Mouse (Mus musculus) layer of hippocampus, postnatal 14 days (tissue): ENCODE results near the gene Rfk. TPM values are rescaled to one million over a fixed set of nuclear protein-coding genes. Genes with fewer than 3 reads are reported as not detected.
A peak's percentile ranks its signal among the peaks of the same experiment; 100 is the strongest.

Source experiments
- DNase-seq, 2 experiments: peaks; one replicate each; pipeline ENCODE4 v3.0.0; 2021 to 2022; ENCODE audit warnings: low spot score in 2 of 2, mixed read lengths in 1 of 2
- long read RNA-seq, 2 experiments: library from polyadenylated mRNA; stranded (forward); transcript quantifications; one replicate each; pipeline ENCODE4 v2.0.0; 2021
- total RNA-seq, 2 experiments: library from RNA; stranded (reverse); gene quantifications; 2 replicates each; pipeline ENCODE4 v1.2.3; 2021

The Rfk gene
- 10 to 100 TPM; 58.2 to 61.4 TPM for total RNA-seq
- long read RNA-seq, experiment 1, transcript Rfk-201 (4 exons, 2,482 nt): major isoform, 41 of 43 reads
- long read RNA-seq, experiment 1, partial matches to known transcripts: 0 of 43 reads
- long read RNA-seq, experiment 1, other reads (novel, unspliced or antisense): 2 of 43 reads
- long read RNA-seq, experiment 2, transcript Rfk-201 (4 exons, 2,482 nt): major isoform, 48 of 51 reads
- long read RNA-seq, experiment 2, partial matches to known transcripts: 2 of 51 reads
- long read RNA-seq, experiment 2, other reads (novel, unspliced or antisense): 1 of 51 reads

DNA sequence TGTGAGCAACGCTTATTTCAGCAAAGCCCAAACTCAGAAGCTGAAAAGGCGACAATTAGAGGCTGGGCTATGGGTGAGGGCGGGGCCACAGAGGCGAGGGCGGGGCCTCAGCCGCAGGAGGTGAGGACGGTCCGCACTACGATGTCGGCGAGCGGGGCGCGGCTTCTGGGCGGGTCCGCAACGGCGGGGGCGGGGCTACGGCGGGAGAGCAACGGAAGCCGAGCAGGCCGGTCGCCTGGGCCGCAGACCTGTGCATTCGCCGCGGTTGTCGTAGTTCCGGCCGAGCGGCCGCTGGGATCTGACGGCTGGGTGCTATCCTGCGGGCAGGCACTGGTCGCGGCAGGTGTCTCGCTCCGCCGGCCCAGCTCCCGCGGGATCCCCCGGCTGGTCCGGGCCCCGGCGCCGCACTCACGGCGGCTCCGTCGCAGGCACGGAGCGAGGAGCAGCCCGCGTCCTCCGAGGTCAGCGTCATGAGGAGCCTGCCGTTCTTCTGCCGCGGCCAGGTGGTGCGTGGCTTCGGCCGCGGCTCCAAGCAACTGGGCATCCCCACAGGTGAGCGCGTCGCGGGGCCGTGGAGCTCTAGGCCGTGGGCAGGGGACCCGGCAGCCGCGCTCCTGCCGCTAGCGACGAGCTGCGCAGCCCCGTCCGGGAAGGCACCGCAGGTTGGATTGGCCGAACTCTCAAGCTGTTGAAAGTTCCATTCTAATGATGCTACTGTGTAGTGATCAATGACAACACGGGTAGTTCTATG is at the start of gene Rfk:
TSS of gene Rfk (plus strand) at position 203 of the 751 bp plus-strand sequence.
- DNase-seq: peak; percentile 73 to 91

DNA sequence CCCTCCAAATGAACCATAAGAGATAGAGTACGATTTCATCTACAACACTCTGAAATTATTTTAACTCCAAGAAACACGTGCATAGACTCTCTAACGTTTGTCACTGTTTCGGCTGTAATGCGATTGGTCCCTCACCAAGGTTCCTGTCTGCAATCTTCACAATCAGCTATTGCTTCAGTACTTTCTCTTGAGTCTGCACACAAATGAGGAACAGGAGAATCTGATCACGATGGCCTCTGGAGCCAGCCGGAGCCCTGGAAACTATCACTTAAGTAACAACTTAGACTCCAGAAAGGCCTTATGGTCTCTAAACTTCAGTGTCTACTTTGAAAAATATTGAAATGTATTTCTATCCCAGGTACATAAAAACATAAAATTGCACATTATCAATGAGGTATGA is 49.0 kb upstream of the Rfk start:
- no peak for DNase-seq

DNA sequence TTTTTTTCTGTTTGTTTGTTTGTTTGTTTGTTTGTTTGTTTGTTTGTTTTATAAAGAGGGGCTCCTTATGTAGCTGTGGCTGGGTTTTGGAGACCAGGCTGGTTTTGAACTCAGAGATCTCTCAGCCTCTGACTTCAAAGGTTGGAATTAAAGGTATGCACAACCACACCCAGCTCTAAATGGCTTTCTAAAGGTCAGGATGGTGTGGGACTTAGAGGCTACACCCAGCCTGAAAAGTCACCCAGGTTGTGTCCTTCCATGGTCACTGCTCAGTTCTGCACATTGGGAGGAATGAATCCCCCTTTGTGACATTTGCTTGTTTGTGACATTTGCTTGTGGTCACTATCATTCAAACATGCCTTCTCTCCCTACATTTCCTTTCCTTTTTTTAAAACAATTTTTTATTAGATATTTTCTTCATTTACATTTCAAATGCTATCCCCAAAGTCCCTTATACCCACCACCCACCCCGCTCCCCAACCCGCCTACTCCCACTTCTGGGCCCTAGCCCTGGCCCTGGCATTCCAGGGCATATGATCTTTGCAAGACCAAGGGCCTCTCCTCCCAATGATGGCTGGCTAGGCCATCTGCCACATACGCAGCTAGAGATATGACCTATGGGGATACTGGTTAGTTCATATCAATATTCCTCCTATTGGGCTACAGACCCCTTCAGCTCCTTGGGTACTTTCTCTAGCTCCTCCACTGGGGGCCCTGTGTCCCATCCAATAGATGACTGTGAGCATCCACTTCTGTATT is 46.9 kb upstream of the Rfk start:
- DNase-seq: no peak

DNA sequence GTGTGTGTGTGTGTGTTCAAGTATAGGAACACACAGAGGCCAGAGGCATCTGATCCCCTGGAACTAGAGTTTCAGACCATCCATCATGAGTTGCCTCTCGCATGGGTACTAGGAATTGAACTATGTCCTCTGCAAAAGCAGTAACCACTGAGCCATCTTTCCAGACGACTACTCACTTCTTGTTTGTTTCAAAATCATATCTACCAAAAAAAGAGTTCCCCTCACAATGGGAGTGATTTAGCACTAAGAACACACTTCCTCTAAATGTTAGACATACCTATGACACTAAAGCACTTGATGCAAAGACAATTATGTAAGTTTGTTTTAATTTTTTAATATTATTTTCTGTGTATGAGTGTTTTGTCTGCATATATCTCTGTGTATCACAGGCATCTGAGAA is 46.0 kb upstream of the Rfk start:
- no peak for DNase-seq

DNA sequence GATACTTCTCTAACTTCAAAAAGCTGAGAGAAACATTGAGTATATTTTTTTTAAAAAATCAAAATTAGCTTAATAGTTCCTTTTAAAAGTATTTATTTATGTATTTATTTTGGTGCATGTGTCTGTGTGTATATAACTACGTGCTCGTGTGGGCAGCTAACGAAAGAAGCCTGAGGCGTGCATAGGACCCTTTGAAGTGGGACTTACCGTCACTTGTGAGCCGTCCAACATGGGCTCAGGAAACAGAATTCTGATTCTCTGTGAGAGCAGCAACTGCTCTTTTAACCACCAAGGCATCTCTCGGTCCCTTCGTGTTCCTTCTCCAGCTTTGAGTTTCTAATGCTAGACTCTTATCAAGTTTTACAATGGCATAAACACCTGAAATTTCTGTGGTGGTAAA is 40.1 kb upstream of the Rfk start:
- no peak for DNase-seq

DNA sequence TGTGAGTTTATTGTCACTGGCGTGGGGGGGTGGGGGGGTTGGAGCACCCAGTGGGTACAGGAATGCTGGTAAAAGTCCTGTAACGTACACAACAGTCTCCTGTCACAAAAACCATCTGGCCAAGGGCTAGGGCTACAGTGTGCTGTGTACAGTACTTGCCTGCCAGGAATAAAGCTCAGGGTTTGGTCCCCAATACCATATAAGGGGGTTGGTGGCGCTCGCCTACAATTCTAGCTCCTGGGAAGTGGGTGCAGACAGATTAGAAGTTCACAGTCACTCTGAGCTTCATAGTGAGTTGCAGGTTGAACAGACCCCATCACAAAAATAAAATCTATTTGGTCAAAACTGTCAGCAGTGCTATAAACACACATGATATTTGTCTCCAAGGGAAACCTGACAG is 39.5 kb upstream of the Rfk start:
- DNase-seq: no peak

DNA sequence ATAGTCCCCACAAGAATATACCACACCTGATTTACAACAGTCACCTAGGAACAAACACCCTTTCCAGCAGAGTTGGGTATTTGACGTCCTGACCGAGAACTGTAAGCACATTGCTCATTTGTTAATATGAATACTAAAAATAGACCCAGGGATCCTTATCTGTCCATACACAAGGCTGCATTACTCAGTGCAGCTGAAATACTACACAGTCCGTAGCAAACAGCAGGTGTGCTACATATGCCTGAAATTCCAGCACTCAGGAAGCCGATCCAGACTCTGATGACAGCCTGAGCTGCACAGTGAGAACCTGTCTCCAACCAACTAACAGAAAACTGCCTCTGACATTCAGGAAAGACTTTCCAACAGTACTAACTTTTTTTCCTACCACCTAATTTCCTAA is 39.0 kb upstream of the Rfk start:
- DNase-seq: no peak

DNA sequence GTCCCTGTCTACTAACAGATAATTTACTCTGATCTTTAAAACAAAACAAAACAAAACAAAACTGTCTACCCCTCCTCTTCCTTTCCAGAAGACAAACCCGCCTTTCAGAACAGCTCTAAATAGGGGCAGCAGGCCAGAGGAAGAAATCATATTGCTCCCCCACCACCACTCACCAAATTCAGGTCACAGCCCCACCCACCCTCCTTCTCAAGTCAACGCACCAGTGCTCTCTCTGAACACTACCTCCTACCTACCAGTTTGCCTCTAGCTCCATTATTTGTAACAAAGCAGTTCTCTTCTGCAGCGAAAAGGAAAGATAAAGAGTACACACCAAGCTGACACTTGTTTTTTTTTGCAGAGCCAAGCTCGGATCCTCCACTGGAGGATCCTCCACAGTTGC is 38.5 kb upstream of the Rfk start:
- no peak for DNase-seq

DNA sequence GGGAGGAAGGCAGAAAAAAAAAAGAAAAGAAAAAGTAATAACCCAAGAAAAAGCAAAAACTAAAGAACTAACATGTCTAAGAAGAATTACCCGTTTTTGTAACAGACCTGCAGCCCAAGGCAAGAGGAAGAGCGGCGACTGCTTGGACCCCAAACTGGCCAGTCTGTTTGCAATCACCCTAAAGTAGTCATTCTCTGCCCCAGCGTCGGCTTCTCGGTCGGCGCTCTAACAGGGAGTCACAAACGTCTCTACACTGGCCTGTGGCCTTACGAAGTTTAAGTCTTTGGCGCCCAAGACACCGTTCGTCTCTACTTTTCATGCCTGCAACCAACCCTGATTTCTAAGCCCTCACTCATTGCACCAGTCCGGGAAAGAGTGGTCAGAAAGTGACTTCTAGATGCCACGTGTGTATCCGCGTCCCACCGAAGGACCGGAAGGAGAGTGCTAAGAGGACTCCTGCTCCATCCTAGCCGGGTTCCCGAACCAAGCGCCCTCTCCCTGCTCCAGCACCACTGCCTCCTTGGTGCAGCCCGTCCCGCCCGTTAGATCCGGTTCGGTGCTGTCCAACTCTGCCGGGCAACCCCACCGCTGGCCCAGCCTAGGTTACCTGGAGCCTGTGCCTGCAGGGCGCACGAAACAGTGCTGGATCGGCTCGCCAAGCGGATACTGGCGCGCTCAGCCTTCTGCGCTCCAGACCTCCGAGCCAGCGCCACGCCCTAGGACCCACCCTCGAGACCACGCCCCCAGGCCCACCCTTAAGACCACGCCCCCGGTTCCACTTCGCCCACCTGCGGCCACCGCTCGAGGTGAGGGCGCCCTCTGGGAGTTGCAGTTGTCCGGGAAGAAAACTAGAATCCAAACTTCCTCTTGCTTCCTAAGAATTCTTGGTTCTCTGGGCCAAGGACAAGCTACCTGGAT is 37.6 kb upstream of the Rfk start:
- DNase-seq: no peak

DNA sequence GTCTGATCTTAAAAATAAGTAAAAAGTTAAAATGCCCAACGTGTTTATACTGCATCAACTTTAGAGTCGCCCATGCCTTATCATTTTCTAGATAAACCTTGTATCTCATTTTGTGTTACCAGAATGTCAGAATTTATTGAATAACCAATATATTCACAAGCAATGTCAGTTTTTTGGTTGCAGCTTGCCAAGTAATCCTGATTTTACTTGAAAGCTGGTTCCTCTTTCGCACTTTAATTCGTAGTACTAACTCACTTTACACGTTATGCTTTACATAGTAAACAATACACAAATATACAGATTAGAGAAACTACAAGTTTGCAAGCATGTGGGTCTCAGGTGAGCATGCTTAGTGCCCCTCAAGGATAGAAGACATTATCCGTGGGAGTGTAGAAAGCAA is 36.9 kb upstream of the Rfk start:
- no peak for DNase-seq

DNA sequence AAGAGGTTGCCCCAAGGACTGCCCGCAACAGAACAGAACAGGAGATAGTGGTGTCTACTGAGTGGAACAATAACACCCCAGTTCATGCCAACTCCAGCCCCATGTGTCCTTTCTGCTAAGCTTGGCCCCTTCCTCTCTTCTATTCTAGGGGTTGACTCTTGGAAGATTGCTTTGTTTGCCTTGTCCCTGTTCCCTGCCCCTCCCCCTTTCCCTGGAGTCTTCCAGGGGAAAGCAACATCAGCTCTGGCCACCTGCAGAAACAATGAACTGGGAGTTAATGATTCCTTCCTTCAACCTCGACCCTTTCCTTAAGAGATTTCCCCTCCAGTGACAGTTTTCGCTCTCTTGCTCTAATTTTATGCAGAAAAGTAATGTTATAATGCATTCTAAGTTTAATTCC is 36.5 kb upstream of the Rfk start:
- no peak for DNase-seq

DNA sequence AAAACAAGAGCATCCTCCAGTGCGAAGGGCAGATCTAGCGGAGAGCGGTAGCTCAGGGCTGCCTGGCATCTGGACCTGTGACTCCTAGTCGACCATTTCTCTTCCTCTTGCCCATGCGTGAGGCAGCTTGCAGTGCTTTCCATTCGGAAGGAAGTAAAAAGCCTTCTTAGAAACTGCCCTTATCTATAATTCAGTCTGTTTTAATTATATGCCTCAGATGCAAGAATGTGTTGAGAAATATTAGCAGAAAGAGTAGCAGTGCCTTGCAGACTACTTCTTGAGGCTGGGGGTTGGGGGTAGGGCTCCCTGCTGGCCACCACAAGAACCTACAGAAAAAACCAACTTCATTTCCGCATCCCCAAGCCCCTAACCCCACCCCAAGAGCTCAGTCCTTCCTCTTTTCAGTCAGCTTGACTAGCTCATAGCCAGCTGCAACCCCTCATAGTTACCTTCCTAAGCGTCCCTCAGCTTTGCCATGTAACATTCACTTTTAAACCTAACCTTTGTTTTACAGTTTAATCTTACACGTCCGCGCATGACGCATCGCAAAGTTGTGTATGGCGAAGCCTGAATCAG is 34.4 kb upstream of the Rfk start:
- no peak for DNase-seq

DNA sequence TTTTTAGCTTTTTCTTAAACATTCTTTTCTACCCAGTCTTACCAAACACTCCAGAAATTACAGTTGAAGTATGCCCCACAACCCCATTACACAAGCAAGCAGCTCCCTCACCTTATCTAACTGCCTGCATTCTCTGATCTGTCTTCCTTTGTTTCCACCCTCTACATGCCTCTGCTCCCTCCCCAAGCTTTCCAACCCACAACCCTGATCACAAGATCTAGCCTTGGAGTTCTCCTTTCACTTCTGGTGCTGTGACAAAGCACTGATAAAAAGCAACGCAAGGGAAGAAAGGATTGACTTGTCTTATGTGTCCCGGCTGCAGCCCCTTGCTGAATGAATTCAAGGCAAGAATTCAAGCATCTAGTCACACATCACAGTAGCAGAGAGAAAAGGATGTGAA is 32.7 kb upstream of the Rfk start:
- DNase-seq: no peak

DNA sequence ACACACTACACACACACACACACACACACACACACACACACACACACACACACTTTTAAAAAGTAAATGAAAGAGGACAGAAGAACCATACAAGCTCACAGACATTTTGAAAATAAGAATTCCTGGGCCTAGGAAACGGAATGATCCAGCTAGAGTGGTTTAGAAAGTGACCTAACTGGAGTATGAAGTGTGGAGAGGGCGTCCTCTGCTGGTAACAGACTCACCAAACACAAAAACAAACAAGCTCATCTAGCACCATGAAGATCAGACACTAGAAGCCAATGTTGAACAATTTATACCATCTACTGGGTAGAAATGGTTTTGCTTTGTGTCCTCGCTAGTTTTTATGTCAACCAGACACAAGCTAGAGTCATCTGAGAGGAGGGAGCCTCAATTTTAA is 29.1 kb upstream of the Rfk start:
- DNase-seq: peak; percentile 45 to 54

DNA sequence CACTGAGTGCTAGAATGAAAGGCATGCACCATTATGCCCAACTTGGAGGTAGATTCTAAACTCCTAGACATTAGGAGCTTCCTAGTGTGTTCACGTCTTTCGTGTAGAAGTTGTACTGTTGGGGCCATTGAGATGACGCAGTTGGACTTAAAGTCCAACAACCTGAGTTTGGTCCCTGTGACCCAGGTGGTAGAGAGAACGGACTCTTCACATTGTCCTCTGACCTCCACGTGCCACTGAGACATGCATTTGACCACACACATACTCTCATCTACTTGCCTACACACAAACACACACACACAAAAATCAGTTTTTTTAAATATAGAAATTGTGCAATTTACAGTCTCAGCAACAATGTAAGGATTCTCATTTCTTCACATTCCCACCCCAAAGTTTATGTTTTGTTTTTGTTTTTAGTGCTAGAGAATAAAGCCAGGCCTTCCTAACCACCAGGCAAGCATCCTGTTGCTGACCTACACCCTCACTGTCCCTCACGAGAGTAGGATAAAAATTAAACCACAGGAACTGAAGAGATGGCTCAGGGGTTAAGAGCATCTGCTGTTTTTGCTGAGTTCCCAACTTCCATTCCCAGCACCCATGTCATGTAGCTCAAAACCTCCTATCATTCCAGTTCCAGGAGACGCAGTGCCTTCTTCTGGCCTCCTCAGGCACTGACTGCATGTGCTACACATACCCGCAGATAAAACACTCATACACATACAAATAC is 27.3 kb upstream of the Rfk start:
- no peak for DNase-seq

DNA sequence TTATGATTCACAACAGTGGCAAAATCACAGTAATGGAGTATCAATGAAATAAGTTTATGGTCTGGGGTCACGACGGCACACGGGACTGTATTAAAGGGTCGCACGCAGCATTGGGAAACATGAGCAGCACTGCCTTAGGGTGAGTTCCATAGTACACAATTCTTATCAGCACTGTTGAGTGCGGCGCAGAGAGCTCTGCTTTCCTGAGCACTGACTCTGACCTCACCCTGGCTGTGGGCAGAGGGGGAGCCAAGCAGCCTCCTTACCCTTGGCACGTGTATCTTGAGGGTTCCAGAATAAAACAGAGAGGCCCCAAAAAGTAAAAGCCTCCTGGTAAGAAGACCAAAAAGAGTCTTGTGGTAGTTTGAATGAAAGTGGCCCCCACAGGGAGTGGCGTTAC is 25.3 kb upstream of the Rfk start:
- no peak for DNase-seq

DNA sequence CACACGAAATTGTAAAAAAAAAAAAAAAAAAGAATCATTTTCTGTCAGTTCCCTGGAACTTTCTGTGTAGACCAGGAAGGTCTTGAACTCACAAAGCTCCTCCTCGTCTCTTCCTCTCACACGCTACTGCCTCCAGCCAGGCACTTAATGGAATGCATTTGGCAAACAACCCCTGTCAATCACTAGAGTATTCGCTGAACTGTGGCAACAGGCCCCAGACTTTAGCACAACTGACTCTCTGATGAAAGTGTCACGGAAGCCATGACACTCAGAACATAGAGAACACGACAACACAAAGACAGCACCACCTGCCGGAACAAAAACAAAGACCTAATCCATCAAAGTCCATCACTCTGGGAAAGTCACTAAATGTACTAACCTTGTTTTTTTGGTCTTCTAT is 24.3 kb upstream of the Rfk start:
- no peak for DNase-seq

DNA sequence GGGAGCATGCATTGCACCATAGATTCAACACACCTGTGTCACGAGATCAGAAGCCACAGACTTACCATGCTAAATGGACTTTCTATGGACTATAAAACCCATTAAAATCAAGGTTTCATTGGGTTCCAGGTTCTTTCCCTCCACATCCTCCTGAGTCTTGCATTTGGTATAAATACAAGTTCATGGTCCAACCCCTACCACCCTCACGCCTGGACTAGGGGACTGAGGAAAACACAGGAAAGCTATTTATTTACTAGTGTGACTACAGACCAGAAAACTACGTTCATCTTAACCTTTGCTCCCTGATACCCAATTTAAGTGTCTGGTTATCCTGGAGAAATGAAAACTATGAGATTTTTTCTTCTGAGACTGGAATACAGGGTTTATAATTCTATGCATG is 21.1 kb upstream of the Rfk start, which contains the start of gene Gcnt1:
TSS of gene Gcnt1 (minus strand) at position 144 of the 400 bp plus-strand sequence.
- DNase-seq: no peak

DNA sequence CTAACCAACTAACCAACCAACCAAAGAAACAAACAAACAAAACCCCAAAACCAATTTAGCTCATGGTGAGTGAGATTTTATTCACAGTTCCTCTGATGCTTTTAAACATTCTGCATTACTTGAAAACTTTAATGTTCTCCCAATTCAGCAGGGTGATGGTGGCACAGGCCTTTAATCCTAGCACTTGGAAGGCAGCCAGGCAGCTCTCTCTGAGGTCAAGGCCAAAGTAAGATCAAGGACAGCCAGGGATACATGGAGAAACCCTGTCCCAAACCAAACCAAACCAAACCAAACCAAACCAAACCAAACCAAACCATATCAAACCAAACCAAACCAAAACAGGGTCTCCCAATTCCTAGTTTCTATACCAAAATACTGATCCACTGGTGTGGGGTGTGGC is 15.0 kb upstream of the Rfk start:
- DNase-seq: no peak

DNA sequence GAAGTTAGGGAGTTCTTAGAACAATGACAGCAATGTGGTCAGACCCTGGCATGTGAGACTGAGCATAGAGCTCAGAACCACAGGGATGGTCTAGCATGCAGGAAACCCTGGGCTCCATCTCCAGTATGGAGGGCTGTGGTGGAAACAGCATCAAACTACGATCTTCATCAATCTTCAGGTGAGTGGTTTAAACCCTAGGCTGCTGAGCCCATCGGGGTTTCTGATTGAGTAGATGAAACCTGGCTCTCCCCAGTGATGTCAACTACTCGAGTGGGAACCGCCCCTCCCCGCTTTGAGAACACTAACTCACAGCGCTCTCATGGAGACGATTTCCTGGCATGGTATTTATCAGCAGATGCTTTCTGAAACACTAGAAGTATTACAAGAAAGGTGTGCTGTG is 13.3 kb upstream of the Rfk start:
- no peak for DNase-seq
